Mouse (Mus musculus) spleen, postnatal 4 days (tissue): ENCODE results near the gene Nlgn2.

Source experiments
- DNase-seq, 2 experiments: peaks; one replicate each; pipeline ENCODE4 v3.0.0; 2022; ENCODE audit warnings: low spot score in 2 of 2

Nlgn2 gene

GRCm38 (mm10) chr11:69837604-69837951, at the start of gene Nlgn2:
Gene Nlgn2, minus strand, starts transcription at chr11:69837784.
- no peak for DNase-seq

DNA sequence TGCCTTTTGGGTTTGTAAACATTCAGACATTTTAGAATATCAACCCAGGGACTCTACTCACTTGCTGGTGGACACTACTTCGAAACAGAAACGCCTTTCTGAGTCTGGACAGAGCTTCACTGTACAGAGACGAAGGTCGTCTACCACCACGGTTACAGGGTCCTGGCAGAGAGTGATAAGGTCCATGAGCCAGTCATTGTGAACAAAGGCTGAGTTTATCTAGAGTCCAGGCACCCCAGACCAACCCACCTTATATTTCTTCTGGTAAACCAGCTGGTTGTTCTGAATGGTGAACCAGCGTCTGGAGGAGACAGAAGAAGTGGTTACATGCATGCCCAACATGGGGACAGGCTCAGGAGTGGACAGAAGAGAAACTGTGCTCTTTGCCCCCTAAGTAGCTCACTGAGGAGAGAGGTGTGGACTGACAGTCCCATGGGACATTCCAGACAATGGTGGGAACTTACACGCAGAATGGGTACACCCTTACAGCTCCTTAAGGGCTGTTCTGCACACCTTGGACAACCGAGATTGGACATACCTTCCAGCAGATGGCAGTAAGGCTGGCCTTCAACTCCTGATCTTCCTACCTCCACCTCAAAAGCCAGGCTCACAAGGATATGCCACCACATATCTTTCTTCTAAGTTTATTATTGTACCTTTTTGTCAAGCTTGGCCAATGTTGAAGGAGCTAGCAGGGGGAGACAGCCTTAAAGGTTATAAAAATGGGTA, 49.5 kb upstream of the Nlgn2 start:
- DNase-seq = no peak

DNA sequence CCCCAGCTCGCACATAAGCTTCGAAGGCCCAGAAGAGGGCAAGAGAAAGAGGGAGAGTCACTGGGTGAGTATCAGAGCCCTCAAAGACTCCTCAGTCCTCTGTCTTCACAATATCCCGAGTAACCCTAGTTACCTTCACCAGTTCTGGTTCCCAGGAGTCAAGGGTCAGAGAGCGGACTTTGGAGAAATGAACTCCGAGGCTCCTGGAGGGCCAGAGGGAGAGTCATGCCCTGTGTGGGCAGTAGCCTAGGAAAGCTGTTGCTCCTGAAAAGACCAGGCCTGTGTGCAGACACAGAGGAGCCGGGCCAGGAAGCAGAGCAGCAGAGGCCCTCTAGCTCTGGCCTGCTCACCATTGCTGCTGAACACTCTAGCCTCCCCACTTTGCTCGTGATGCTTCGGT, 47.1 kb upstream of the Nlgn2 start:
- DNase-seq = no peak

GRCm38 (mm10) chr11:69884240-69884639, 46.7 kb upstream of the Nlgn2 start:
- DNase-seq = no peak

DNA sequence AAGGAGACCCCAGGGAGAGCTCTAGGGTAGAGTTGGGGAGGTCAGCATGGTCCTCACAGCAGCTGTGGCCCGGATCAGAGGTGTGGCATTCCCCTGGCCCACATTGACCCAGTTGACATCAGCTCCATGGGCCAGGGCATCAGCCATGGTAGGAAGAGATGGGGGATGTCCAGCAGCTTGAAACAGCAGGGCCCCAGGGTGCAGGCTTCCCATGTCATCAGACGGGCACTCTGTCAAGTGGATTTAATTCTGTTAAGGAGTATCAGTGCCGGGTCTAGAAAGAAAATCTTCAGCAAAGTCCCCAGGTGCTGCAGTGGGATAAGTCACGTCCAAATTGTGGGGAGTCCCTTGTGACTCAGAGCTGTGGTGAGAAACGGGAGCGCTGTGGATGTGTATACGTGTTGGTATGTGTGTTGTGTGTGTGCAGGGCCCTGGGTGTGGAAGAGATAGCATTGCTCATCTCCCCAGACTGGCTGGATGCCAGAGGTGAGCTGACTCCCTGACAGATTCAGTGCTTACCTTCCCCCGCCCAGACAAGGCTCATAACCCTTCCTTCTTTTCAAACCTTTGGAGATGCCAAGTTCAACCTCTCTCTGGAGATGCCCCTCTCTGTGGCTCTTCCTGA, 46.1 kb upstream of the Nlgn2 start:
- peak in 1 of 2 experiments; percentile 72 for DNase-seq

GRCm38 (mm10) chr11:69883066-69883465, 45.5 kb upstream of the Nlgn2 start:
- DNase-seq = peak; percentile 71 to 86

DNA sequence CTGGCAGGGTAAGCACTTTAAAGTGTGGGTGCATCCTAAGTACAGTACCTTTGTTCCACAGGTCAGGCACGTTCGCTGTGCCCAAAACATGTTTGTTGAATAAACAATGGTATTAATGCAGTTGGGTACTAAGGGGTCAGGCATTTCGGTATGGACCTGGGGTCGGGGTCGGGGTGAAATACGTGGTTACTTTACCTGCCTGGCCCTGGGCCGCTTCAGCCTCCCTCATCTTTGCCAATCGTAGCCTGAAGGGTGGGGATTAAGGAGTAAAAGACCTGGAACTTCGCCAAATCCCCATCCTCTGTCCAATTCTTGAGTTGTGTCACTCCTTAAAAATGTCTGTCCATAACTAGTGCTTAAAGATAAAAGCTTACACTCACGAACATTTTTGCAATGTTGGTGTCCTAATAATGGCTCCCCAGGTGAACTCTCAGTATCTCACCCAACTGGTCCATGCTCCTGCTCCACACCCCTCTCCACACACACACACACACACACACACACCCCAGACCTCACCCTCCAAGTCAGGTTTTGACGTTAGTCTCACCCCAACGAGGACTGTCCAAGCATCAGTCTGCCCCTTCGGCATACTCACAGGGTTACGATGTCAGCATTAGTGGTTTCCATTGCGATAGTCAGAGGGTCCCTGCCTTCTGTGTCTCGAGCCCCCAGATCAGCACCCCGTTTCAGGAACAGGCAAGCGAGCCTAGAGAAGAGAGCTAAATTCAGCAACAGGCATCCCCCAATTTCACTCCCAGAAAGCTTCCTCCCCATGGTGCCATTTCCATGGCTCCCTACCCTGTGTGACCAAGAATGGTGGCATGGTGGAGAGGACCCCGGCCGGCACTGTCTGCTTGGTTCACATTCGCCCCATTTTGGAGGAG, 44.4 kb upstream of the Nlgn2 start:
- no peak for DNase-seq

DNA sequence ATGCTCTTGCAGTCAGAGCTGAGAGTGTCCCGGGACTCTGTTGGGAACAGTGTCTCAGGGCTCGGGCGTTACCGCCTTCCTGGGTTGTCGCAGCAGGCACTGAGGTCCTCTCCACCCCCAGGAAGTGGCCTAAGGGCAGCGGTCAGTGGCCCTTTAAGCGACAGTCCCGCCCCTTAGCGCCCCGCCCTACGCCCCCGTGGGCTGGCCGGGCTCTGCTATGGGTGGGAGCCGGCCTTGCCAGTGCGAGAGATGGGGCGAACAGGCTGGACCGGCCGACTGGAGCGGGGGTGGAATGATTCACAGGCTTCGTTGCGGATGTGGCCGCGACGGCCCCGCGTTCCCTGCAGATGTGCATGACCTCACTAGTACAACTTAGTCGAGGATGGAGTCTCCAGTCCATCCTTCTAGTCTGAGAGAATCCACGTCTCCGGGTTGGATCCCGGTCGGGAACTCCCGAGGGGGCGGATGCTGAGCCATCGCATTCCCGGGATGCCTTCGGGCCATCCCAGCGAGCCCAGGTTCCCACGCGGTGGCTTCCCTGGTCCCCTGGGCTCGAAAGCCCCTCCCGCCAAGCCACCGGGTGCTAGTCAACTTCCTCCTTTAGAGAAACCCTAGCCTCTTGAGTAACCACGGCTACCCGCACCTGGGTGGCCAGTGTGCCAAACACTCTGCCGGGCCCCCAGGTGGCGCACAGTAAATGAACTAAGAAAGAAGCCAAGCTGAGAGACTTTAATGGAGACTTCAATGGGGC, 43.4 kb upstream of the Nlgn2 start, which contains the start of gene Kctd11:
Kctd11 (minus strand) TSS at position 554 of the 751 bp plus-strand sequence.
- DNase-seq = peak; percentile 81 to 87

DNA sequence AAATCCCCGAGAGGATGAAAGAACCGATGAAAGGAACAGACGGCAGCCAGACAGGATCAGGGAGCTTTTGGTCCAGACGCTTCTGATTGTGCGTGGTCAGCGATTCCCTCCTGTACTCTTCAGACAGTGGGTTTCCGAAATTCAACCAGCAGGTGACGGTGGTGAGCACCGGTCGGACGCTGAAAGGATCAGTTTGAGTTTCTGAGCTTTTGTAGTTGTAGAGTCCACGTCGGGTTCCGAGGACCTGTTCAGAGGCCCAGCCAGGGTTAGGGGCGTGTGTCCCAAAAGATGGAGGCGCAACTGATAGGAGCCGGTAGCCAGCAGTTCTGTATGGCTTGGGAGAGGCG, 42.9 kb upstream of the Nlgn2 start:
- DNase-seq = peak; percentile 77 to 86

- no peak for DNase-seq
Measured at GRCm38 (mm10) chr11:69879711-69880110, 42.1 kb upstream of the Nlgn2 start.

- DNase-seq = no peak
Measured at GRCm38 (mm10) chr11:69878952-69879351, 41.4 kb upstream of the Nlgn2 start.

- no peak for DNase-seq
Measured at GRCm38 (mm10) chr11:69878399-69878798, 40.8 kb upstream of the Nlgn2 start.

DNA sequence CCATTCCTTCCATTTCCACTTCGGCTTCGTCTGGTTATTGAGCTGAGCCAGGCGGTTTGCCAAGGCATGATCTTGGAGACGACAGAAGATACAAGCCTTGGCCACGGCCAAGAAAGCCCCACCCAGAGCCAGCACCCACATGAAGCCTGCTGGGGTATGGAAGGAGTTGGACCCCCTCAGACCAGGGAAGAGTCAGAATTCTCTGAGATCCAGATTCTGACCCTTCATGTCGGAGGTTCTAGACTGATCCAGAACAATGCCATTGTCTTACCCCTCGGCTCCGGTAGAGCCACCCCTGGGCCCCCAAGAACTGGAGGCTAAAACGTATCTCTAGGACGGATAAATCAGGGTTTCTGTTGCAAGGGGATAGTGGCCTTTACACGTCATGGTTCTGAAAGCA, 40.3 kb upstream of the Nlgn2 start, which contains the start of gene Tmem95:
Tmem95 (minus strand) TSS at position 141 of the 400 bp plus-strand sequence.
- DNase-seq = no peak

- peak; percentile 90 to 97 for DNase-seq
Measured at GRCm38 (mm10) chr11:69876867-69877266, 39.3 kb upstream of the Nlgn2 start.

DNA sequence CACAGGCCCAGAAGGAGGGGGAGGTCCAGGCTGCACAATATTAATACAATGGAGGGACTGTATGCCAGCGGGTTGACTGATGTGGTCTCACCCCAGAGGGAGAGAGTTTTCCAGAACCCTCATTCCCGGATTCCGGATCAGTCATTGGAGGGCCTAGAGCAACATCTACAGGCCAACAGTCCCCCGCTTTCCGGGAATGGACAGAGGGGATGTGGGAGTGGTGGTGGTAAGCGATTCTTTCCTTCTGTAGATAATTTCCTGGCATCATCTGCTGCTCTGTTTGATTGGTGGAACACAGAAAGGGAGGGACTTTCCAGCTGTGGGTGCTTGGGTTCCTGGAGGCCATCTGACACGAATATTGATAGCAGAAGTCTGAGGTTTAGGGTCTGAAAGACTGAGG, 38.6 kb upstream of the Nlgn2 start:
- DNase-seq = no peak

DNA sequence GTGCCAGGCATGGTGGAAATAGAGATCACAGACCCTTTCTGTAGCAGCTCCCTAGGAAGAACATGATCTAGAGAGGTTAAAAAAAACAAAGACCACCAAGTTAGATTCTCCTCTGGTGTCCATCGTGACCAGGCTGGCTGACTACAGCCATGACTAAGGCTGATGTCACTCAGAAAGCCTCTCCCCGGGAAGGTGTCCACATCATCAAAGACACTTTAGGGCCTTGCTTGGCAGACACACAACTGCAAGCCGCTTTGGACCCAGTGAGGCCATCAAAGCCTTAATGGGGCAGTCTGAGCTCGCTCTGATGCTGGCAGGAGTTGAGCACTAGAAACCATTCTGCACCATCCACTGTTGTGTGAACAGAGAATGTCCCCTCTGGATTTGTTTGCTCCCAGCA, 34.9 kb upstream of the Nlgn2 start:
- DNase-seq = no peak

DNA sequence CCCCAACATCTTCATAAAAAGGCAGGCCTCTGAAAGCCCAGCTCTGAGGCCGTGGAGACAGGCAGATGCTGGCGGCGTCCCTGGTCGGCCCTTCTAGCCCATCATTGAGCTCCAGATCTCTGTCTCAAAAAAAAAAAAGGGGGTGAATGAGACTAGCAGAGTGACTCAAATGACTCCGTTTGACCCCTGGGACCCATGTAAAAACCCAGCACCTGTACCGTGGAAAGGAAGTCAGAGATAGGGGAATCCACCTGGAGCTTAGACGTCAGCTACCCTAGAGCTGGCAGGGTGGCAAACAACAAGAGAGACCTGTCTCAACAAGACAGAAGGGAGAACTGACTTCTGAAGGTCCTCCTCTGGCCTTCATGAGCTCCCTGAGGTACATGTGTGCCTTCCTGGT, 34.2 kb upstream of the Nlgn2 start:
- no peak for DNase-seq

GRCm38 (mm10) chr11:69870289-69871069, 32.9 kb upstream of the Nlgn2 start:
- no peak for DNase-seq

GRCm38 (mm10) chr11:69867335-69867734, 29.8 kb upstream of the Nlgn2 start:
- no peak for DNase-seq

GRCm38 (mm10) chr11:69865561-69865960, 28.0 kb upstream of the Nlgn2 start:
- DNase-seq = no peak
